Mouse (Mus musculus): ENCODE data around the gene Alkbh1.

DNA sequence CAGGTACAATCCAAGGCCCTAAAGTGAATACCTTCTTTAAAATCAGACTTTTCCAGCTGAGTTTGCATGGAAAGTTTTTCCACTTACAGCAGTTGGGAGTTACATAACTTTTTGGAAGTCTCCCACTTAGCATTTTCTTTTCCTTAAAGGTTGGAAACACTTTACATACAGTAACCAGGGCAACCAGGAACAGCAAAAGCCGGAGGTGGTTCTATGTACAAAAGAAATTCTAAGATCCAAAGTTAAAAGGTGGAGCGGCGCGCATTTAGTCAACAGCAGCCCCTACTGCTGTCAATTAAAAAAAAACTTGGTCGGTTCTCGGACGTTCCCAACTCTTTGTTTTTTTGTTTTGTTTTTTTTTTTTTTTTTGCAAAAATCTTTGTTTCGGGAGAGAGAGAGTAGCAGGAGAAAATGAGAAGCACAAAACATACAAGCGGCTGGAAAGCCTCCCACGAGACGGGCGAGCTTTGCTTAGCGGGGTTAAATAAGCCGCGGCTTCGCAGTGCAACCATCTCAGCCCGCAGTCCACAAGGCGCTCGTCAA, 27.7 kb upstream of the Alkbh1 start:
- no peak for TF ChIP-seq POLR2A (IDR thresholded peaks at IDR 0.05; ENCODE audit: borderline replicate concordance, extremely low read depth, low read depth, low read length)
- TF ChIP-seq CTCF (IDR thresholded peaks at IDR 0.05; ENCODE audit: insufficient read depth, low read length) = no peak
